Mouse (Mus musculus): ENCODE data around the gene Asic4.
A peak's percentile ranks its signal among the peaks of the same experiment; 100 is the strongest.

Gene Asic4

GRCm38 (mm10) chr1:75469287-75469825 lies 19.1 kb downstream of the Asic4 start:
- no peak for DNase-seq

GRCm38 (mm10) chr1:75476441-75476840 lies 26.2 kb downstream of the Asic4 start:
- no peak for DNase-seq

- DNase-seq, result peak; percentile 81
Observed at GRCm38 (mm10) chr1:75477264-75477965, 27.2 kb downstream of the Asic4 start.

GRCm38 (mm10) chr1:75477966-75478290 lies 27.7 kb downstream of the Asic4 start:
- DNase-seq, result no peak

- peak; percentile 32 for DNase-seq
Observed at GRCm38 (mm10) chr1:75478497-75478896, 28.3 kb downstream of the Asic4 start.

GRCm38 (mm10) chr1:75478916-75479634 lies 28.8 kb downstream of the Asic4 start, which contains the start of the genes Chpf and Tmem198:
TSS of gene Chpf (minus strand) at chr1:75479307.
TSS of gene Tmem198 (plus strand) at chr1:75479532.
- peak; percentile 98 for DNase-seq

GRCm38 (mm10) chr1:75479635-75479989 lies 29.4 kb downstream of the Asic4 start:
- DNase-seq, result no peak

GRCm38 (mm10) chr1:75480036-75480435 lies 29.8 kb downstream of the Asic4 start:
- no peak for DNase-seq

- no peak for DNase-seq
Observed at GRCm38 (mm10) chr1:75480735-75481134, 30.5 kb downstream of the Asic4 start.

GRCm38 (mm10) chr1:75486561-75486960 lies 36.3 kb downstream of the Asic4 start:
- no peak for DNase-seq

GRCm38 (mm10) chr1:75487040-75487404 lies 36.8 kb downstream of the Asic4 start:
- no peak for DNase-seq

- peak; percentile 80 for DNase-seq
Observed at GRCm38 (mm10) chr1:75487405-75488161, 37.3 kb downstream of the Asic4 start.

- no peak for DNase-seq
Observed at GRCm38 (mm10) chr1:75490785-75491551, 40.7 kb downstream of the Asic4 start.

- DNase-seq, result no peak
Observed at GRCm38 (mm10) chr1:75492579-75493170, 42.4 kb downstream of the Asic4 start.

- no peak for DNase-seq
Observed at GRCm38 (mm10) chr1:75494878-75495548, 44.8 kb downstream of the Asic4 start.

- no peak for DNase-seq
Observed at GRCm38 (mm10) chr1:75498897-75499296, 48.7 kb downstream of the Asic4 start.

GRCm38 (mm10) chr1:75499441-75499840 lies 49.2 kb downstream of the Asic4 start:
- no peak for DNase-seq

- no peak for DNase-seq
Observed at GRCm38 (mm10) chr1:75501905-75502304, 51.7 kb downstream of the Asic4 start.

- DNase-seq, result no peak
Observed at GRCm38 (mm10) chr1:75502945-75503650, 52.9 kb downstream of the Asic4 start.

GRCm38 (mm10) chr1:75503651-75503980 lies 53.4 kb downstream of the Asic4 start:
- no peak for DNase-seq

Measured in thymus, postnatal 14 days (tissue).